Mouse (Mus musculus): ENCODE results near the gene Ltbp2.

DNA sequence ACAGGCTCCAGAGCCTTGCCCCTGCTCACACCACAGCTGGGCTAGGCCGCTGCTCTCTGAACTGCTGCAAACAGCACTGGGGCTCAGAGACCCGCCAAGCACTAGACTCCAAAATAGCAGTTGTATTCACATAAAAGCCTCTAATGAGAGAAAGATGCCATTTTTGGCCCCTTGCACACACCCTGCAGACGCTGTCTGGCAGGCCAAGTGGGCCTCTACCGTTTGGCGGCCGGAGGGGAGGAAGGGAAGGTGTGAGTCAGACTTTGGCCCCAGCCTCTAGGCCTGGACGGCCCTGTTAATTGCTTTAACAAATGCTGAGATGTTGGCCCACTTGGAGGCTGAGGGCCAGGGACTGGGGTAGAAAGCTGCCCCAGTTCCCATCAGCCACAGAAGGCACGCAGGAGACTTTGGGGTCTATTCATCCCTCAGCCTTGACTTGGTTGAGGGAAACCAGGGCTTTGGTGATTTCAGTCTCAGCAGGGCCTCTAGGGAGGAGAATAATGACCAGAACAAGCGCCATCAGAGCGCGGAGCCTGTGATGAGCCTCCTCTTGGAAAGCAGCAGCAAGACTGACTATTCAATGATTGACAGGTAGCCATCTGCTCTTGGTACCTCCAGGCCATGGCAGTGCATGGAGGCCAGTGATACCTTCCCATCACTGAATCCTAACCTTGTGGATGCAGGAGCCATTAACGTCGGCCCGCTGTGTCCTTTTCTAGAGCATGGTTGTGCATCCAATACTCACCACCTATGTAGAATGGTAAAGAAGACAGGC, 14.0 kb downstream of the Ltbp2 start:
- TF ChIP-seq POLR2A (IDR thresholded peaks at IDR 0.05; ENCODE audit: low read depth, low read length) (no peak), CTCF (IDR thresholded peaks at IDR 0.05; ENCODE audit: extremely low read depth, insufficient read length, insufficient replicate concordance, low read depth, low read length) (no peak)

All from small intestine, adult 2 months (tissue).